Mouse (Mus musculus): ENCODE data around the gene Mroh7. TPM values are rescaled to one million over a fixed set of nuclear protein-coding genes. Genes with fewer than 3 reads are reported as not detected.

Mroh7 gene
- polyA plus RNA-seq, 2 experiments = 0.06 to 0.22 TPM

- ATAC-seq (ENCODE audit: insufficient read depth) = no peak
Observed at GRCm38 (mm10) chr4:106655681-106656080, 75.0 kb downstream of the Mroh7 start.

GRCm38 (mm10) chr4:106653051-106653450 lies 77.7 kb downstream of the Mroh7 start:
- Histone ChIP-seq H3K36me3 (replicated peaks; ENCODE audit: control insufficient read depth, insufficient read depth, low read depth) (no peaks in the 10 kb centered on the region), H3K4me1 (replicated peaks; ENCODE audit: control insufficient read depth in 2 of 2, insufficient read depth in 2 of 2, low read length in 1 of 2) (peaks cover 5 to 9% of the 10 kb centered on the region in 2 experiments; a peak in 3 of 4 replicates), H3K27me3 (ENCODE audit: control insufficient read depth, insufficient read depth, low read length) (no peaks in the 10 kb centered on the region), H3K4me2 (ENCODE audit: low read depth) (no peak overlapping the region), H3K9me3 (ENCODE audit: control insufficient read depth, low read length) (no peaks in the 10 kb centered on the region), H3K27ac (no peak overlapping the region), H3K4me3 (ENCODE audit: insufficient read depth in 1 of 2, low read depth in 2 of 2, low read length in 2 of 2) (no peak overlapping the region), H3K9ac (replicated peaks) (no peak overlapping the region)
- DNase-seq (ENCODE audit: low read depth in 3 of 3, low spot score in 3 of 3) = no peak
- no peak for TF ChIP-seq CTCF (IDR thresholded peaks at IDR 0.05; ENCODE audit: low read depth)
- TF ChIP-seq EP300 (IDR thresholded peaks at IDR 0.05; ENCODE audit: low read depth) = no peak
- ATAC-seq (ENCODE audit: insufficient read depth) = no peak
- 83% methylated on average over 15 of the region's 15 CpGs for WGBS (ENCODE audit: insufficient replicate concordance)

More at GRCm38 (mm10) chr4:106655681-106656080, 75.0 kb downstream of the Mroh7 start:
- H3K9ac ChIP-seq (replicated peaks) = no peak overlapping the region
- no peak overlapping the region for H3K4me3 ChIP-seq (ENCODE audit: insufficient read depth in 1 of 2, low read depth in 2 of 2, low read length in 2 of 2)
- H3K9me3 ChIP-seq (ENCODE audit: control insufficient read depth, low read length) = no peaks in the 10 kb centered on the region
- no peak for DNase-seq (ENCODE audit: low read depth in 3 of 3, low spot score in 3 of 3)
- H3K36me3 ChIP-seq (replicated peaks; ENCODE audit: control insufficient read depth, insufficient read depth, low read depth) = no peaks in the 10 kb centered on the region; the same call in 1 of the 2 replicates
- H3K4me2 ChIP-seq (ENCODE audit: low read depth) = no peak overlapping the region
- no peak for TF ChIP-seq CTCF (IDR thresholded peaks at IDR 0.05; ENCODE audit: low read depth)
- TF ChIP-seq EP300 (IDR thresholded peaks at IDR 0.05; ENCODE audit: low read depth) = no peak
- 78% methylated on average over 10 of the region's 10 CpGs for WGBS (ENCODE audit: insufficient replicate concordance)
- no peaks in the 10 kb centered on the region for H3K27me3 ChIP-seq (ENCODE audit: control insufficient read depth, insufficient read depth, low read length)
- H3K27ac ChIP-seq = no peak overlapping the region
- H3K4me1 ChIP-seq (replicated peaks; ENCODE audit: control insufficient read depth in 2 of 2, insufficient read depth in 2 of 2, low read length in 1 of 2) = peaks cover 5 to 7% of the 10 kb centered on the region in 2 experiments; a peak in 3 of 4 replicates

GRCm38 (mm10) chr4:106652546-106652945 lies 78.2 kb downstream of the Mroh7 start:
- H3K4me3 ChIP-seq (ENCODE audit: insufficient read depth in 1 of 2, low read depth in 2 of 2, low read length in 2 of 2) = no peak overlapping the region
- DNase-seq (ENCODE audit: low read depth in 3 of 3, low spot score in 3 of 3) (no peak), ATAC-seq (ENCODE audit: insufficient read depth) (no peak)
- no peaks in the 10 kb centered on the region for H3K27me3 ChIP-seq (ENCODE audit: control insufficient read depth, insufficient read depth, low read length)
- H3K9ac ChIP-seq (replicated peaks) = no peak overlapping the region
- peaks cover 5 to 9% of the 10 kb centered on the region in 2 experiments; a peak in 3 of 4 replicates for H3K4me1 ChIP-seq (replicated peaks; ENCODE audit: control insufficient read depth in 2 of 2, insufficient read depth in 2 of 2, low read length in 1 of 2)
- no peaks in the 10 kb centered on the region for H3K36me3 ChIP-seq (replicated peaks; ENCODE audit: control insufficient read depth, insufficient read depth, low read depth)
- H3K9me3 ChIP-seq (ENCODE audit: control insufficient read depth, low read length) = no peaks in the 10 kb centered on the region
- no peak overlapping the region for H3K27ac ChIP-seq
- TF ChIP-seq CTCF (IDR thresholded peaks at IDR 0.05; ENCODE audit: low read depth) = no peak
- no peak for TF ChIP-seq EP300 (IDR thresholded peaks at IDR 0.05; ENCODE audit: low read depth)
- WGBS (ENCODE audit: insufficient replicate concordance) = 51% methylated on average over 3 of the region's 3 CpGs
- H3K4me2 ChIP-seq (ENCODE audit: low read depth) = no peak overlapping the region

- 3% methylated on average over 40 of the region's 40 CpGs for WGBS (ENCODE audit: insufficient replicate concordance)
- H3K27ac ChIP-seq = no peak within 1 kb of the TSS
- no peaks in the 10 kb centered on the region for H3K36me3 ChIP-seq (replicated peaks; ENCODE audit: control insufficient read depth, insufficient read depth, low read depth)
- peak; percentile 96 for ATAC-seq (ENCODE audit: insufficient read depth)
- peak within 1 kb of the TSS; percentile 78 for H3K4me2 ChIP-seq (ENCODE audit: low read depth)
- peak within 1 kb of the TSS; percentile 66 to 68 for H3K4me3 ChIP-seq (ENCODE audit: insufficient read depth in 1 of 2, low read depth in 2 of 2, low read length in 2 of 2)
- peaks cover 5 to 9% of the 10 kb centered on the region in 2 experiments; a peak in 3 of 4 replicates for H3K4me1 ChIP-seq (replicated peaks; ENCODE audit: control insufficient read depth in 2 of 2, insufficient read depth in 2 of 2, low read length in 1 of 2)
- H3K27me3 ChIP-seq (ENCODE audit: control insufficient read depth, insufficient read depth, low read length) = no peaks in the 10 kb centered on the region
- TF ChIP-seq CTCF (IDR thresholded peaks at IDR 0.05; ENCODE audit: low read depth) (peak; percentile 17; the same call in 1 of the 2 replicates), EP300 (IDR thresholded peaks at IDR 0.05; ENCODE audit: low read depth) (no peak)
- no peaks in the 10 kb centered on the region for H3K9me3 ChIP-seq (ENCODE audit: control insufficient read depth, low read length)
- peak within 1 kb of the TSS; percentile 47 for H3K9ac ChIP-seq (replicated peaks)
- peak; percentile 93 to 95 (median 95) for DNase-seq (ENCODE audit: low read depth in 3 of 3, low spot score in 3 of 3)
Observed at GRCm38 (mm10) chr4:106650833-106651527, 79.7 kb downstream of the Mroh7 start, which contains the start of gene Pars2. Pars2 (plus strand) TSS chr4:106651069.

- ATAC-seq (ENCODE audit: insufficient read depth) = no peak
Observed at GRCm38 (mm10) chr4:106647137-106647536, 83.6 kb downstream of the Mroh7 start.

More at GRCm38 (mm10) chr4:106647137-106647536, 83.6 kb downstream of the Mroh7 start:
- Histone ChIP-seq H3K4me1 (replicated peaks; ENCODE audit: control insufficient read depth in 2 of 2, insufficient read depth in 2 of 2, low read length in 1 of 2) (peaks cover 5 to 9% of the 10 kb centered on the region in 2 experiments; a peak in 3 of 4 replicates), H3K9me3 (ENCODE audit: control insufficient read depth, low read length) (no peaks in the 10 kb centered on the region), H3K9ac (replicated peaks) (no peak overlapping the region), H3K4me3 (ENCODE audit: insufficient read depth in 1 of 2, low read depth in 2 of 2, low read length in 2 of 2) (no peak overlapping the region), H3K27ac (no peak overlapping the region), H3K27me3 (ENCODE audit: control insufficient read depth, insufficient read depth, low read length) (no peaks in the 10 kb centered on the region), H3K36me3 (replicated peaks; ENCODE audit: control insufficient read depth, insufficient read depth, low read depth) (no peaks in the 10 kb centered on the region), H3K4me2 (ENCODE audit: low read depth) (no peak overlapping the region)
- TF ChIP-seq CTCF (IDR thresholded peaks at IDR 0.05; ENCODE audit: low read depth) (no peak), EP300 (IDR thresholded peaks at IDR 0.05; ENCODE audit: low read depth) (no peak)
- DNase-seq (ENCODE audit: low read depth in 3 of 3, low spot score in 3 of 3) = no peak
- 73% methylated on average over 6 of the region's 6 CpGs for WGBS (ENCODE audit: insufficient replicate concordance)

All from liver, embryonic 14.5 days (tissue).